Mouse (Mus musculus): ENCODE data around the gene Gpr27. TPM values are rescaled to one million over a fixed set of nuclear protein-coding genes. Genes with fewer than 3 reads are reported as not detected.
A peak's percentile ranks its signal among the peaks of the same experiment; 100 is the strongest.

Gpr27 gene
- total and polyA plus RNA-seq, 3 experiments = not detected

DNA sequence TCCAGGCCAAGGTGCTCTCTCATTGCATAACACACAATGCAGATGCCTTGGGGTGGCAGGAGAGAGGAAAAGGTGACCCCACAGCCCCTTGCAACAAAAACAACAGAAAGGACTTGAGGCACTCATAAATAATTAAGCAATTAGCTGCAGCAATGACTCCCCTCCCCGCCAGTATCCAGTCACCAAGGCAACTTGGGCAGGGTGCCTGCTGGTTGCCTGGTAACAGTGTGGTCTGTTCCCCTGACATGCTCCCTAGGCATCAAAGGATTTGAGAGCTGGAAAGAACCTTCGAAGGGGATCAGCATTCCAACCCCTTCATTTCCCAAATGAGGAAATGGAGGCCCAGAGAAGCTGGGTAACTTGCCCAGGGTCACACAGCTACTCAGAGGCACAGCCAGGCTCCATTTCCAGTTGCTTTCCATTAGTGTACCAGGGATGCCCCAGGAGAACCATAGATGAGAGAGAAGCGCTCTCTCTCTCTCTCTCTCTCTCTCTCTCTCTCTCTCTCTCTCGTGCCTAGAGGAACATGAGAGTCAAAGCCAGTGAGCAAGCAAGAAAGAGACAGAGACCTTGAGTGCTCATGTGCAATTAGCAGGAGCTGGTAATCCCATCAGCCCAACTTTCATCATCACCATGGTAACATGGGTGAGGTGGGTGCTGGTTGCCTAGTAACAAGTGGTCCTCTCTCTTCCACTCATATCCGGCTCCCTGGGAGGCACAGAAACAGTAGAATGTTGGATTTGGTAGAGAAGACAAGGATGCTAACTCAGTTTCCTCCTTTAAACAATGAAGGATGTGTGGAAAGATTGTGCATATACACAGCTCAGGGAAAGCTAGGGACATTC lies 22.8 kb upstream of the Gpr27 start:
- no peak for DNase-seq (ENCODE audit: extremely low read depth)
- Histone ChIP-seq H3K27me3 (replicated peaks) (peaks cover 5% of the 10 kb centered on the region), H3K9ac (ENCODE audit: insufficient read depth, low read depth) (no peak overlapping the region), H3K27ac (ENCODE audit: insufficient read depth, low read depth) (no peak overlapping the region), H3K4me2 (ENCODE audit: insufficient read depth, low read depth, poor library complexity, severe bottlenecking) (no peak overlapping the region), H3K4me1 (ENCODE audit: control insufficient read depth in 1 of 2, insufficient read depth in 2 of 2) (peaks cover 5 to 20% of the 10 kb centered on the region in 2 experiments), H3K79me2 (replicated peaks; ENCODE audit: control insufficient read depth, extremely low read depth, insufficient read depth, poor library complexity, severe bottlenecking) (peaks cover 6% of the 10 kb centered on the region; the same call in 1 of the 2 replicates), H3K9me3 (replicated peaks; ENCODE audit: low read length) (no peaks in the 10 kb centered on the region), H3K4me3 (replicated peaks in 1 of 3; ENCODE audit: low read depth in 2 of 3, low read length in 2 of 3, poor library complexity in 1 of 3) (no peak overlapping the region), H3K36me3 (replicated peaks in 1 of 2; ENCODE audit: control insufficient read depth in 1 of 2, insufficient read depth in 1 of 2, low read length in 1 of 2) (no peaks in the 10 kb centered on the region)
- TF ChIP-seq CTCF (conservative IDR thresholded peaks at IDR 0.05 in 1 of 2, IDR thresholded peaks at IDR 0.05 in 1 of 2; ENCODE audit: low read depth in 2 of 2, low read length in 2 of 2) (no peak), MAFK (IDR thresholded peaks at IDR 0.05; ENCODE audit: insufficient replicate concordance, low read length) (no peak), ETS1 (conservative IDR thresholded peaks at IDR 0.05; ENCODE audit: low read depth, low read length) (no peak), E2F4 (IDR thresholded peaks at IDR 0.05; ENCODE audit: insufficient replicate concordance, low read depth, low read length) (no peak), ELF1 (IDR thresholded peaks at IDR 0.05; ENCODE audit: low read depth, low read length) (no peak), RCOR1 (conservative IDR thresholded peaks at IDR 0.05; ENCODE audit: low read depth, low read length) (no peak), NRF1 (IDR thresholded peaks at IDR 0.05; ENCODE audit: low read depth, low read length) (no peak), MXI1 (IDR thresholded peaks at IDR 0.05; ENCODE audit: low read depth, low read length) (no peak), HCFC1 (IDR thresholded peaks at IDR 0.05; ENCODE audit: low read depth, low read length) (no peak), ZNF384 (IDR thresholded peaks at IDR 0.05; ENCODE audit: low read depth, low read length) (no peak), TCF12 (IDR thresholded peaks at IDR 0.05; ENCODE audit: low read depth, low read length) (no peak), MAZ (IDR thresholded peaks at IDR 0.05; ENCODE audit: low read depth, low read length) (no peak), UBTF (IDR thresholded peaks at IDR 0.05; ENCODE audit: low read depth, low read length) (no peak), MEF2A (IDR thresholded peaks at IDR 0.05; ENCODE audit: borderline replicate concordance, low read depth, low read length) (no peak), USF2 (conservative IDR thresholded peaks at IDR 0.05; ENCODE audit: low read depth, low read length) (no peak), CHD2 (IDR thresholded peaks at IDR 0.05; ENCODE audit: low read length) (no peak)
- in situ Hi-C loops (cut with MboI; ENCODE audit: low pct_ligation_motif_present, low pct_unique_long_range_greater_than_20kb, low sequenced_read_pairs) (loop anchor here (25.0 kb wide), 1 partner anchor 118 kb away; no protein-coding TSS in a partner anchor), dilution Hi-C loops (cut with MboI; ENCODE audit: extremely low pct_ligation_motif_present, extremely low pct_unique_long_range_greater_than_20kb, low sequenced_read_pairs) (no loop called here)

DNA sequence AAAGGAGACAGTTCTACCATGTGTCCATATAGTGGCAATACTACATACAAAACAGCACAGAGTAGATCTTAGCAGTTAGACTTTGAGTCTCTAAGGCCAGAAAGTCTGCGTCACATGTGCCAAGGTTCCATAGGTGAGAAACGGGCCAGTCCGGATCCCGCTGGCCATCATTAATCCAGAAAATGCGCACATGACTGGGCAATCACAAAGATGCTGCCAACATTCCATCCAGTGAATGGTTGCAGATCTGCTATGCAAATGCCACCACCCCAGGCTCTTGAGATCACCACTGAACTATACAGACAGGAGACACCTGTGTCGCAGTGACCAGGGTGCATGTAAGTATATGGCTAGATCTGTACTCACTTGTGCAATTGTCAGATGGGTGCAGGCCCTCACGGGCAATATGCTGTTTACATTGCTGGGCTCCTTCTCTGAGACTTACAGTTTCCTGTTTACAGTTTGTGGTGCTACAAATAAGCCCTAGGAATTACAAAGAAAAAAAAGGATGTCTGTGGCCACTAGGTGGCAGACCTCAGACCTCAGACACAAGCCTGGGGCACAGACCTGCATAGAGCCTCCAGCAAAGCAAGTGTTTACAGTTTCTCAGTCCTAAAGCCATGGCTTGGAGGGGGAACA lies 21.9 kb upstream of the Gpr27 start:
- H3K36me3 ChIP-seq (replicated peaks in 1 of 2; ENCODE audit: control insufficient read depth in 1 of 2, insufficient read depth in 1 of 2, low read length in 1 of 2) = no peaks in the 10 kb centered on the region
- H3K79me2 ChIP-seq (replicated peaks; ENCODE audit: control insufficient read depth, extremely low read depth, insufficient read depth, poor library complexity, severe bottlenecking) = peaks cover 2% of the 10 kb centered on the region; the same call in 1 of the 2 replicates
- in situ Hi-C loops (cut with MboI; ENCODE audit: low pct_ligation_motif_present, low pct_unique_long_range_greater_than_20kb, low sequenced_read_pairs) (loop anchor here (25.0 kb wide), 1 partner anchor 117 kb away; no protein-coding TSS in a partner anchor), dilution Hi-C loops (cut with MboI; ENCODE audit: extremely low pct_ligation_motif_present, extremely low pct_unique_long_range_greater_than_20kb, low sequenced_read_pairs) (no loop called here)
- H3K9ac ChIP-seq (ENCODE audit: insufficient read depth, low read depth) = no peak overlapping the region
- H3K4me1 ChIP-seq (ENCODE audit: control insufficient read depth in 1 of 2, insufficient read depth in 2 of 2) = peaks cover 5 to 13% of the 10 kb centered on the region in 2 experiments; a peak in 2 of 4 replicates
- H3K4me2 ChIP-seq (ENCODE audit: insufficient read depth, low read depth, poor library complexity, severe bottlenecking) = no peak overlapping the region
- H3K27ac ChIP-seq (ENCODE audit: insufficient read depth, low read depth) = no peak overlapping the region
- peaks cover 5% of the 10 kb centered on the region for H3K27me3 ChIP-seq (replicated peaks)
- DNase-seq (ENCODE audit: extremely low read depth) = peak; percentile 67
- H3K9me3 ChIP-seq (replicated peaks; ENCODE audit: low read length) = no peaks in the 10 kb centered on the region
- H3K4me3 ChIP-seq (replicated peaks in 1 of 3; ENCODE audit: low read depth in 2 of 3, low read length in 2 of 3, poor library complexity in 1 of 3) = no peak overlapping the region
- peak; percentile 71 for TF ChIP-seq SMC3 (IDR thresholded peaks at IDR 0.05; ENCODE audit: low read depth, low read length)
- no peak for TF ChIP-seq SIN3A (IDR thresholded peaks at IDR 0.05; ENCODE audit: low read length)
- no peak for TF ChIP-seq JUN (IDR thresholded peaks at IDR 0.05; ENCODE audit: insufficient read depth, low read depth, low read length)
- TF ChIP-seq MAFK (IDR thresholded peaks at IDR 0.05; ENCODE audit: insufficient replicate concordance, low read length) = no peak
- no peak for TF ChIP-seq NELFE (IDR thresholded peaks at IDR 0.05; ENCODE audit: low read depth, low read length)
- no peak; the same call in 1 of the 2 replicates for TF ChIP-seq IRF4 (IDR thresholded peaks at IDR 0.05; ENCODE audit: low read depth, low read length)
- TF ChIP-seq ZMIZ1 (IDR thresholded peaks at IDR 0.05; ENCODE audit: low read depth, low read length) = no peak
- TF ChIP-seq KAT2A (IDR thresholded peaks at IDR 0.05; ENCODE audit: insufficient replicate concordance, low read length) = no peak
- no peak for TF ChIP-seq MYC (IDR thresholded peaks at IDR 0.05; ENCODE audit: low read depth, low read length)
- 0 out of 2 replicates have a peak, but pooled peaks have one; percentile 21 for TF ChIP-seq TCF12 (IDR thresholded peaks at IDR 0.05; ENCODE audit: low read depth, low read length)
- TF ChIP-seq RAD21 (IDR thresholded peaks at IDR 0.05; ENCODE audit: low read depth, low read length) = peak; percentile 44
- no peak for TF ChIP-seq ETS1 (conservative IDR thresholded peaks at IDR 0.05; ENCODE audit: low read depth, low read length)
- peak; percentile 12; the same call in 1 of the 2 replicates for TF ChIP-seq HCFC1 (IDR thresholded peaks at IDR 0.05; ENCODE audit: low read depth, low read length)
- 0 out of 2 replicates have a peak, but pooled peaks have one; percentile 25 for TF ChIP-seq ELF1 (IDR thresholded peaks at IDR 0.05; ENCODE audit: low read depth, low read length)
- TF ChIP-seq CHD1 (IDR thresholded peaks at IDR 0.05; ENCODE audit: low read depth, low read length) = no peak
- no peak for TF ChIP-seq UBTF (IDR thresholded peaks at IDR 0.05; ENCODE audit: low read depth, low read length)
- TF ChIP-seq ZC3H11A (IDR thresholded peaks at IDR 0.05; ENCODE audit: low read depth, low read length) = no peak
- no peak for TF ChIP-seq USF2 (conservative IDR thresholded peaks at IDR 0.05; ENCODE audit: low read depth, low read length)
- no peak for TF ChIP-seq NRF1 (IDR thresholded peaks at IDR 0.05; ENCODE audit: low read depth, low read length)

Measured in CH12.LX (cell line).